Comparison of ENCODE assay signal across 12 mouse cellular contexts in genomic region chr11:113121307-113121706, GRCm38 (mm10).
A peak's percentile ranks its signal among the peaks of the same experiment; 100 is the strongest.
DNase-seq lines count a peak whose midpoint lies in the region; ATAC-seq lines count a peak whose summit lies in the region.
"Had no signal": no experiment of that assay in that cellular context is flagged by ENCODE, and none has a peak within 500 bp of the region (broad histone marks: within the 10 kb centered on the region; RNA-seq: fewer than 3 reads in every experiment).

No protein-coding gene starts in this region.

- 0 out of 2 replicates have a peak, but pooled peaks cover 5% of the 10 kb centered on the region for H3K27me3 ChIP-seq in kidney, embryonic 15.5 days
- H3K27me3 ChIP-seq in forebrain, embryonic 15.5 days, result no peaks in the 10 kb centered on the region
- H3K27me3 ChIP-seq in midbrain, embryonic 13.5 days, result no peaks in the 10 kb centered on the region

- WGBS in kidney, embryonic 15.5 days, result 53% methylated on average over 12 of the region's 12 CpGs
- 24% methylated on average over 12 of the region's 12 CpGs for WGBS in forebrain, embryonic 15.5 days
- WGBS in midbrain, embryonic 13.5 days, result 45% methylated on average over 12 of the region's 12 CpGs

- 0 out of 2 replicates have a peak, but pooled peaks have one; percentile 40 for ATAC-seq in kidney, embryonic 15.5 days (replicated peaks; ENCODE audit: low FRiP score)
- peak; percentile 60; the same call in 1 of the 2 replicates for ATAC-seq in forebrain, embryonic 15.5 days (replicated peaks)
- 0 out of 2 replicates have a peak, but pooled peaks have one; percentile 53 for ATAC-seq in midbrain, embryonic 13.5 days
- no peak for ATAC-seq in cerebellum, adult (ENCODE audit: insufficient number of reproducible peaks, low FRiP score, low TSS enrichment)
- ATAC-seq: liver, embryonic 12.5 days had no signal

- H3K36me3 ChIP-seq in kidney, embryonic 15.5 days, result no peaks in the 10 kb centered on the region
- 0 out of 2 replicates have a peak, but pooled peaks cover 2% of the 10 kb centered on the region for H3K36me3 ChIP-seq in forebrain, embryonic 15.5 days
- no peaks in the 10 kb centered on the region for H3K36me3 ChIP-seq in midbrain, embryonic 13.5 days
- H3K36me3 ChIP-seq: liver, embryonic 12.5 days had no signal

- no peak overlapping the region for H3K4me3 ChIP-seq in kidney, embryonic 15.5 days (replicated peaks)
- H3K4me3 ChIP-seq in forebrain, embryonic 15.5 days, result no peak overlapping the region
- H3K4me3 ChIP-seq in midbrain, embryonic 13.5 days (replicated peaks), result no peak overlapping the region
- H3K4me3 ChIP-seq: liver, embryonic 12.5 days had no signal

- no peak overlapping the region for H3K9ac ChIP-seq in kidney, embryonic 15.5 days
- H3K9ac ChIP-seq in forebrain, embryonic 15.5 days (replicated peaks), result no peak overlapping the region
- no peak overlapping the region for H3K9ac ChIP-seq in midbrain, embryonic 13.5 days (replicated peaks)
- H3K9ac ChIP-seq: liver, embryonic 12.5 days had no signal

- H3K4me2 ChIP-seq in kidney, embryonic 15.5 days, result no peak overlapping the region
- H3K4me2 ChIP-seq in forebrain, embryonic 15.5 days (replicated peaks), result no peak overlapping the region
- 0 out of 2 replicates have a peak overlapping the region, but pooled peaks have one; percentile 5 for H3K4me2 ChIP-seq in midbrain, embryonic 13.5 days (replicated peaks)
- H3K4me2 ChIP-seq: liver, embryonic 12.5 days had no signal

- no peak for DNase-seq in kidney, postnatal 36 days
- DNase-seq in ZHBTc4 (ENCODE audit: low read depth, low spot score), result peak; percentile 21
- DNase-seq in adrenal gland, adult 18-20 months (ENCODE audit: low spot score in 2 of 2), result no peak
- no peak for DNase-seq in spleen, postnatal 14 days (ENCODE audit: low spot score in 2 of 2)
- DNase-seq: cerebellum, adult 11 months; right cerebral cortex, postnatal 25 days; thymus, adult 18-20 months had no signal

- no peak overlapping the region for H3K27ac ChIP-seq in kidney, embryonic 15.5 days
- H3K27ac ChIP-seq in forebrain, embryonic 15.5 days (replicated peaks), result peak overlapping the region; percentile 41
- peak overlapping the region; percentile 25; the same call in 1 of the 2 replicates for H3K27ac ChIP-seq in midbrain, embryonic 13.5 days
- H3K27ac ChIP-seq: liver, embryonic 12.5 days had no signal

- no peaks in the 10 kb centered on the region for H3K9me3 ChIP-seq in kidney, embryonic 15.5 days (replicated peaks)
- H3K9me3 ChIP-seq in forebrain, embryonic 15.5 days, result no peaks in the 10 kb centered on the region
- no peaks in the 10 kb centered on the region for H3K9me3 ChIP-seq in midbrain, embryonic 13.5 days
- H3K9me3 ChIP-seq: liver, embryonic 12.5 days had no signal

- H3K4me1 ChIP-seq in kidney, embryonic 15.5 days, result peaks cover 17% of the 10 kb centered on the region
- H3K4me1 ChIP-seq in forebrain, embryonic 15.5 days, result peaks cover 37% of the 10 kb centered on the region
- peaks cover 31% of the 10 kb centered on the region for H3K4me1 ChIP-seq in midbrain, embryonic 13.5 days (replicated peaks)
- H3K4me1 ChIP-seq: liver, embryonic 12.5 days had no signal
